Mouse (Mus musculus) liver, embryonic 14.5 days (tissue): ENCODE data around the gene Zc3h12b. TPM values are rescaled to one million over a fixed set of nuclear protein-coding genes. Genes with fewer than 3 reads are reported as not detected.
"Not testable (repeated sequence)": the region's sequence is repeated elsewhere in the genome, so short reads cannot be mapped to it uniquely, and the experiment has no call there.

ENCODE experiments used
- ATAC-seq: fragments of 200-750 bp; cut with Nextera tagmentation; 2 replicates; pipeline ENCODE4 v1.8.0; 2017; ENCODE audit warnings: moderate number of reproducible peaks, mild to moderate bottlenecking, moderate library complexity; ENCODE audit not compliant: insufficient read depth
- DNase-seq, 3 experiments: peaks; one replicate each; pipeline ENCODE4 v3.0.0-alpha.2; 2012 to 2013; ENCODE audit warnings: low read depth in 3 of 3, low spot score in 3 of 3
- H3K27ac ChIP-seq: fragments of 300-500 bp; sonication (generic); 2 replicates; pipeline ENCODE4 v1.5.1; 2014; ENCODE audit warnings: moderate library complexity, mild to moderate bottlenecking, control low read depth, inconsistent platforms
- H3K27me3 ChIP-seq: fragments of 300-500 bp; sonication (generic); 2 replicates; pipeline ENCODE4 v1.6.1; 2014; ENCODE audit warnings: mild to moderate bottlenecking, low read length, moderate library complexity; ENCODE audit not compliant: control insufficient read depth, insufficient read depth
- H3K36me3 ChIP-seq: fragments of 300-500 bp; sonication (generic); replicated peaks from 2 replicates; pipeline ENCODE4 v1.6.1; 2014; ENCODE audit warnings: low read depth; ENCODE audit not compliant: control insufficient read depth, insufficient read depth
- H3K4me1 ChIP-seq, 2 experiments: fragments of 200-500 bp in 1 of 2; fragments of 300-500 bp in 1 of 2; sonication (generic) in 1 of 2; replicated peaks; 2 replicates each; pipeline ENCODE4 v1.6.1; 2012 to 2014; ENCODE audit warnings: antibody characterized with exemption in 1 of 2, inconsistent platforms in 1 of 2, low read length in 1 of 2; ENCODE audit not compliant: control insufficient read depth in 2 of 2, insufficient read depth in 2 of 2
- H3K4me2 ChIP-seq: fragments of 300-500 bp; sonication (generic); 2 replicates; pipeline ENCODE4 v1.6.1; 2014; ENCODE audit warnings: low read depth, mild to moderate bottlenecking, control low read depth, moderate library complexity
- H3K4me3 ChIP-seq, 2 experiments: fragments of 200-500 bp in 1 of 2; fragments of 300-500 bp in 1 of 2; sonication (generic) in 1 of 2; 2 replicates each; pipeline ENCODE4 v1.5.1; 2012 to 2014; ENCODE audit warnings: low read depth in 2 of 2, low read length in 2 of 2, mild to moderate bottlenecking in 2 of 2, control low read depth in 1 of 2, inconsistent platforms in 1 of 2, moderate library complexity in 1 of 2; ENCODE audit not compliant: insufficient read depth in 1 of 2
- H3K9ac ChIP-seq: fragments of 300-500 bp; sonication (generic); replicated peaks from 2 replicates; pipeline ENCODE4 v1.6.1; 2014; ENCODE audit warnings: mild to moderate bottlenecking, control low read depth, moderate library complexity
- H3K9me3 ChIP-seq: fragments of 300-500 bp; sonication (generic); 2 replicates; pipeline ENCODE4 v1.6.1; 2016; ENCODE audit warnings: low read length, mixed read lengths; ENCODE audit not compliant: control insufficient read depth
- CTCF ChIP-seq: IDR thresholded peaks from 2 replicates; pipeline ENCODE4 v1.5.1; 2016; ENCODE audit warnings: antibody characterized with exemption, low read depth, control low read depth
- EP300 ChIP-seq: IDR thresholded peaks from 2 replicates; pipeline ENCODE4 v1.6.1; 2016; ENCODE audit warnings: antibody characterized with exemption, low read depth
- WGBS: fragments of 180-500 bp; shearing (Covaris S2); extraction: QIAGEN DNeasy Blood & Tissue Kit; methylation state at CpG from one replicate; pipeline ENCODE4 v1.1.7; 2014; ENCODE audit not compliant: insufficient replicate concordance; 5-methylcytosine and 5-hydroxymethylcytosine counted together
- polyA plus RNA-seq, 2 experiments: library from polyadenylated mRNA; depleted of rRNA in 1 of 2; stranded (reverse) in 1 of 2; unstranded in 1 of 2; fragments of >200 nt; fragmentation: Nextera tagmentation in 1 of 2; extraction: Ambion mirVana in 1 of 2; gene quantifications; 2 replicates each; pipeline versions ENCODE4 v1.2.1 to v1.2.3; 2012 to 2014

Gene Zc3h12b
- polyA plus RNA-seq, 2 experiments, result 0.07 to 0.17 TPM

DNA sequence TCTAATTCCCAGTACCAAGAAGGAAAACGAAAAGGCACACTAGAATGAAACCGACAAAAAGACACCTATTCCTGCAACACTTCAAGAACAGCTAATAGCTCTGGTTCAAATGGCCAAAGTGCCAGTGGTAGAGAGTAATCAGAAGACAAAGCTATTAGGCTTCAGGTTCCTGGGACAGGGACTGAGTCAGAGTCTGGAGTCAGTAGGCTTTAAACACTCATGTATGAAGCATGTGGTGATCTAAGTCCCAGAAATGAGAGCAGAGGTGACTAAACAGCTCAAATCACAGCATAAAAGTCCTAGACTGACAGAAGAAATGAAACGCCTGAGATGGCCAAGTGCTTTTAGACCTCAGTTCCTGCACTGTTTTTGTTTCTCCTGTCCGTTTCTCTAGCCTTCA is 236.7 kb downstream of the Zc3h12b start:
- Histone ChIP-seq H3K9me3 (no peaks in the 10 kb centered on the region), H3K27ac (no peak overlapping the region), H3K36me3 (no peaks in the 10 kb centered on the region), H3K9ac (no peak overlapping the region), H3K4me3 (no peak overlapping the region), H3K4me2 (no peak overlapping the region), H3K27me3 (no peaks in the 10 kb centered on the region), H3K4me1 (no peaks in the 10 kb centered on the region)
- TF ChIP-seq CTCF, result no peak
- TF ChIP-seq EP300, result no peak
- ATAC-seq, result no peak
- no peak for DNase-seq
- 65% methylated on average over 4 of the region's 4 CpGs for WGBS

DNA sequence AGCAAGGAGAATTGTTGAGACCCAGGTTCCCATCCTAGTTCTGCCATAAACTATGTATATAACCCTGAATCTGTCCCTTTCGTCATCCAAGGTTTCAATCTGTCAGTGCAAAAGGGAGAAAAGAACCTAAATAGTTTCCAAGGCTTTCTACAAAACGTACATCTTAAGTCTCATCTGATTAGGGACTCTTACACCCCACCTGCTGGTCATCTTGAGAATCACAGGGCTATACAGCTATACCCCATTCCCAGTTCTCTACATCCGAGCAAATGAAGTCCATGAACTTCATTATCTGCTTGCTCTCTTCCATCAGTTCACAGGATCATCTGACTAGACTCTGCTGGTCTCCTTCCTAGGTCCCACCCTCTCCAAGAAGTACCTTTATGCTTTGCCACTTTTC is 239.3 kb downstream of the Zc3h12b start:
- TF ChIP-seq CTCF, result peak; percentile 35; the same call in 1 of the 2 replicates
- TF ChIP-seq EP300, result no peak
- no peak for DNase-seq
- Histone ChIP-seq H3K9ac (no peak overlapping the region), H3K4me1 (0 out of 4 replicates have a peak, but pooled peaks cover 0 to 2% of the 10 kb centered on the region in 2 experiments), H3K36me3 (no peaks in the 10 kb centered on the region), H3K27me3 (no peaks in the 10 kb centered on the region), H3K4me2 (no peak overlapping the region), H3K27ac (no peak overlapping the region), H3K9me3 (no peaks in the 10 kb centered on the region), H3K4me3 (no peak overlapping the region)
- 43% methylated on average over 3 of the region's 3 CpGs for WGBS
- no peak for ATAC-seq

DNA sequence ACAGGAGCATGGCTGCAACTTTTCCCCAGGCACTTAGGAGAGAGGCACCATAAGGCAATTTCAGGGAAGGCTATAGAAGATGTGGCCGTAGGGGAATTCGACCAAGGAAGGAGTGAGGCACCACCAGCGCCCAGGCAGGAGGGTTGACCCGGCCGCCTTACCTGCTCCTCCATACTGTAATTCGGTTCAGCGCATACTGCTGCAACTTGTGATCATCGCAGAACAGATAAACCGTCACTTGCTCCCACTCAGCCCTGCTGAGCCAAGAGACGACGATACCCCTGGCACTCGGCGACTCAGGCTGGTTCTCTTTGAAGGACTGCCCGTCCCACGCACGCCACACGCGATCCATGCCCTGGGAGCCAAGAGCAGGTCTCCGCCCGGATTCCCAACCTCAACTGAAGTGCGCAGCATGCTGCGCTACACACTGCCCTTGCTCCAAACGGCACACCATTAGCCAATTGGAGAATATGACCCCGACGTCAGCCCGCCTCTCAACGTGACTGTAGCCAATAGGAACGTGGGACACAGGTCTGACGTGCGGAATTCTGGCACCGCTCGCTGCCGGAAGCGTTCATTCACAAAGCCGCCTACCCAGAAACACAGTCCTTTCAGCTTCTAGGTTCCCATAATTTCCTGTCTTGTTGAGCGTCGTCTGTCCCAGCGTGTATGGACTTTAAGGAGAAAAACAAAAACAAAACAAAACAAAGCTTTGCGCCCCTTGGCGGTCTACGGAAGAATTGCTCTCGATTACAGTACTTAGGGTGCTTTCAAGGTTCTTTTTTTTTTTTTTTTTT is 245.2 kb downstream of the Zc3h12b start, which contains the start of gene Las1l:
Las1l (minus strand) TSS at position 466 of the 797 bp plus-strand sequence.
- Histone ChIP-seq H3K9ac (peak within 1 kb of the TSS; percentile 55), H3K4me1 (0 out of 4 replicates have a peak, but pooled peaks cover 0 to 2% of the 10 kb centered on the region in 2 experiments), H3K4me3 (peak within 1 kb of the TSS; percentile 69 to 88), H3K9me3 (no peaks in the 10 kb centered on the region), H3K4me2 (peak within 1 kb of the TSS; percentile 65), H3K36me3 (no peaks in the 10 kb centered on the region), H3K27me3 (no peaks in the 10 kb centered on the region), H3K27ac (peak within 1 kb of the TSS; percentile 33; the same call in 1 of the 2 replicates)
- WGBS, result 15% methylated on average over 42 of the region's 42 CpGs
- DNase-seq, result peak; percentile 87 to 88 (median 88)
- TF ChIP-seq CTCF, result peak; percentile 15; the same call in 1 of the 2 replicates
- no peak for TF ChIP-seq EP300
- peak; percentile 100 for ATAC-seq

DNA sequence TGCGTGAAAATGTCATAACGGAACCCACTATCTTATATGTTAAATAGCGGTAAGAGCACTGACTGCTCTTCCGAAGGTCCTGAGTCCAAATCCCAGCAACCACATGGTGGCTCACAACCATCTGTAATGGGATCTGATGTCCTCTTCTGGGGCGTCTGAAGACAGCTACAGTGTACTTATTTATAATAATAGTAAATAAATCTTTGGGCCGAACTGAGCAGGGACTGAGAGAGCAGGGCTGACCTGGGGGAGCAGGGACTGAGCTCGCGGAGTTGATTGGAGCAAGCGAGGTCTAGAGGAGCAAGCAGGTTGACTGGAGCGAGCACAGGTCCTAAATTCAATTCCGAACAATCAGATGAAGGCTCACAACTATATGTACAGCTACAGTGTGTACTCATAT is 246.0 kb downstream of the Zc3h12b start:
- peak overlapping the region; percentile 55 for H3K9ac ChIP-seq
- H3K4me3 ChIP-seq, result peak overlapping the region; percentile 37 to 69; a peak in 3 of 4 replicates
- not testable (repeated sequence) for H3K4me1 ChIP-seq, H3K9me3 ChIP-seq, DNase-seq, H3K27ac ChIP-seq, H3K27me3 ChIP-seq, H3K36me3 ChIP-seq
- H3K4me2 ChIP-seq, result peak overlapping the region; percentile 65
- peak; percentile 19; the same call in 1 of the 2 replicates for ATAC-seq
- WGBS, result 33% methylated on average over 11 of the region's 11 CpGs

DNA sequence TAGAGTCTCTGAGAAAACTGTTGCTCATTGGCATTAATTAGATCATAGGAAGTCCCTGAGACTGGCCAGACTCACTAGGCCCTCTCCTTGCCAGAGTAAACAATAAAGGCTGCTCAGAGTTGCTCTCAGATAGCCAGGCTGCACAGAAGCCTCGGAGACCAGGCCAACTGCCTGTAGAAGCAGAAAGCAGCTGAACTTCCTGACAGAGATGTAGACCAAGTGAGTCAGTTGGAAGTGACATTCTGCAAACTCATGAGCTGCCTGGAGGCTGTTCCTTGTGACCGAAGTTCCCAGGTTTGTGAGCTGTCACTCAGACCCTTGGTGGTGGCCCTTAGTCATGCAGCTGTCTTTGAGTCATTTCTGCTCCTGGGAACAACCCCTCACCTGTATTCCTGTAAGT is 251.9 kb downstream of the Zc3h12b start:
- TF ChIP-seq CTCF, result no peak
- TF ChIP-seq EP300, result no peak
- no peaks in the 10 kb centered on the region for H3K27me3 ChIP-seq
- DNase-seq (no peak), ATAC-seq (no peak)
- WGBS, result 45% methylated on average over 2 of the region's 2 CpGs
- H3K36me3 ChIP-seq, result no peaks in the 10 kb centered on the region
- peaks cover 0 to 2% of the 10 kb centered on the region in 2 experiments; a peak in 1 of 4 replicates for H3K4me1 ChIP-seq
- no peak overlapping the region for H3K4me2 ChIP-seq
- H3K27ac ChIP-seq, result no peak overlapping the region
- no peaks in the 10 kb centered on the region for H3K9me3 ChIP-seq
- H3K9ac ChIP-seq, result no peak overlapping the region
- H3K4me3 ChIP-seq, result no peak overlapping the region
